Mouse (Mus musculus) heart, postnatal 0 days (tissue): Measurements from ENCODE around the gene Dppa5a. TPM values are rescaled to one million over a fixed set of nuclear protein-coding genes. Genes with fewer than 3 reads are reported as not detected.

Source experiments
- ATAC-seq: fragments of 200-750 bp; cut with Nextera tagmentation; 2 replicates; pipeline ENCODE4 v1.8.0; 2017; ENCODE audit warnings: low read depth, moderate number of reproducible peaks, moderate library complexity; ENCODE audit not compliant: insufficient read depth
- DNase-seq: peaks from one replicate; pipeline ENCODE4 v3.0.0-alpha.2; 2016; ENCODE audit warnings: low spot score
- H3K27ac ChIP-seq: fragments of 300-500 bp; sonication (generic); 2 replicates; pipeline ENCODE4 v1.5.1; 2014; ENCODE audit warnings: low read depth, mild to moderate bottlenecking
- H3K27me3 ChIP-seq: fragments of 300-500 bp; sonication (generic); 2 replicates; pipeline ENCODE4 v1.6.1; 2014; ENCODE audit warnings: low read length, mixed read lengths; ENCODE audit not compliant: control insufficient read depth, insufficient read depth
- H3K36me3 ChIP-seq: fragments of 300-500 bp; sonication (generic); replicated peaks from 2 replicates; pipeline ENCODE4 v1.6.1; 2014; ENCODE audit warnings: low read length, mixed read lengths; ENCODE audit not compliant: control insufficient read depth, insufficient read depth
- H3K4me1 ChIP-seq: fragments of 300-500 bp; sonication (generic); 2 replicates; pipeline ENCODE4 v1.6.1; 2014; ENCODE audit warnings: antibody characterized with exemption; ENCODE audit not compliant: control insufficient read depth, insufficient read depth
- H3K4me2 ChIP-seq: fragments of 300-500 bp; sonication (generic); 2 replicates; pipeline ENCODE4 v1.6.1; 2014; ENCODE audit warnings: low read depth, mild to moderate bottlenecking, low read length, moderate library complexity
- H3K4me3 ChIP-seq: fragments of 300-500 bp; sonication (generic); 2 replicates; pipeline ENCODE4 v1.5.1; 2014; ENCODE audit warnings: low read depth, low read length
- H3K9ac ChIP-seq: fragments of 300-500 bp; sonication (generic); replicated peaks from 2 replicates; pipeline ENCODE4 v1.6.1; 2014; ENCODE audit warnings: low read depth, low read length, mixed read lengths
- H3K9me3 ChIP-seq: fragments of 300-500 bp; sonication (generic); replicated peaks from 2 replicates; pipeline ENCODE4 v1.6.1; 2016; ENCODE audit warnings: low read length; ENCODE audit not compliant: control insufficient read depth
- CTCF ChIP-seq: IDR thresholded peaks from 2 replicates; pipeline ENCODE4 v1.5.1; 2016; ENCODE audit warnings: antibody characterized with exemption, control low read depth, low read depth
- EP300 ChIP-seq: IDR thresholded peaks from 2 replicates; pipeline ENCODE4 v1.6.1; 2016; ENCODE audit warnings: antibody characterized with exemption, low read depth
- WGBS: fragments of 180-500 bp; shearing (Covaris S2); extraction: QIAGEN DNeasy Blood & Tissue Kit; methylation state at CpG from one replicate; pipeline ENCODE4 v1.1.7; 2014; 5-methylcytosine and 5-hydroxymethylcytosine counted together
- polyA plus RNA-seq: library from polyadenylated mRNA; unstranded; fragments of >200 nt; fragmentation: Nextera tagmentation; extraction: Ambion mirVana; gene quantifications from 2 replicates; pipeline ENCODE4 v1.2.1, GENCODE M21; 2015
- total RNA-seq: library from RNA; depleted of rRNA; stranded (reverse); fragments of >200 nt; gene quantifications from 2 replicates; pipeline ENCODE4 v1.2.3, GENCODE M21; 2014; ENCODE audit warnings: low replicate concordance; rRNA removed

Gene Dppa5a
- total and polyA plus RNA-seq, 2 experiments from 2014 or later = not detected

DNA sequence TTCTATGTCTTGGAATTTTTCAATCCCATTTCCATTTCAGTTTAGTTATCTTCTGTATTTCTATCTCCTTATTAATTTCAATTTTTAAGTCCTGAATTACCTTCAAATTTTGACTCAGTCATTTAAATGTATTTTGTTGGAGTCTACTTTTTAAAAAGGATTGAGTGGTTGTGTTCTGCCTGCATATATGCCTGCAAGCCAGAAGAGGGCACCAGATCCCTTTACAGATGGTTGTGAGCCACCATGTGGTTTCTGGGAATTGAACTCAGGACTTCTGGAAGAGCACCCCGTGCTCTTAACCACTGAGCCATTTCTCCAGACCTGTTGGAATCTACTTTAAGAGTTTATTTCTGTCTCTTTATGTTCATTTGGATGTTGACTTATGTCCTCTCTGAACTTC lies 48.5 kb downstream of the Dppa5a start:
- DNase-seq (no peak), ATAC-seq (no peak)
- Histone ChIP-seq H3K9me3 (no peaks in the 10 kb centered on the region), H3K27me3 (no peaks in the 10 kb centered on the region), H3K9ac (no peak overlapping the region), H3K4me1 (no peaks in the 10 kb centered on the region), H3K27ac (no peak overlapping the region), H3K4me3 (no peak overlapping the region), H3K4me2 (no peak overlapping the region), H3K36me3 (no peaks in the 10 kb centered on the region)
- WGBS = 16% methylated on average over 1 of the region's 1 CpGs
- peak; percentile 54 for TF ChIP-seq CTCF
- no peak for TF ChIP-seq EP300

Other genes starting within 250 kb of the Dppa5a start
- 59.8 and 81.1 TPM in 2 replicates for gene Gsta4, start 185.4 kb downstream of the Dppa5a start, total RNA-seq
- 124 and 134 TPM in 2 replicates for gene Gsta4, start 185.4 kb downstream of the Dppa5a start, polyA plus RNA-seq
- gene Gsta1, start 137.5 kb downstream of the Dppa5a start, total RNA-seq = not detected in 2 replicates
- gene Gsta1, start 137.5 kb downstream of the Dppa5a start, polyA plus RNA-seq = 0.45 TPM in 1 of 2 replicates, not detected in the other
- 0.42 TPM in 1 of 2 replicates, not detected in the other for gene Gm3776, start 111.0 kb downstream of the Dppa5a start, total RNA-seq
- gene Gm3776, start 111.0 kb downstream of the Dppa5a start, polyA plus RNA-seq = 0.40 TPM in 1 of 2 replicates, not detected in the other
- not detected in 2 replicates for gene Gm10639, start 78.3 kb downstream of the Dppa5a start, total RNA-seq
- not detected in 2 replicates for gene Gm10639, start 78.3 kb downstream of the Dppa5a start, polyA plus RNA-seq
- gene Omt2a, start 53.4 kb downstream of the Dppa5a start, total RNA-seq = not detected in 2 replicates
- gene Omt2a, start 53.4 kb downstream of the Dppa5a start, polyA plus RNA-seq = not detected in 2 replicates
- not detected in 2 replicates for gene Omt2b, start 40.6 kb downstream of the Dppa5a start, total RNA-seq
- gene Omt2b, start 40.6 kb downstream of the Dppa5a start, polyA plus RNA-seq = not detected in 2 replicates
- not detected in 2 replicates for gene Gsta2, start 12.4 kb downstream of the Dppa5a start, total RNA-seq
- gene Gsta2, start 12.4 kb downstream of the Dppa5a start, polyA plus RNA-seq = not detected in 2 replicates
- 0.11 TPM in 1 of 2 replicates, not detected in the other for gene Ooep, start 10.5 kb upstream of the Dppa5a start, total RNA-seq
- 0.08 and 0.23 TPM in 2 replicates for gene Ooep, start 10.5 kb upstream of the Dppa5a start, polyA plus RNA-seq
- gene Ddx43, start 27.6 kb upstream of the Dppa5a start, total RNA-seq = not detected in 2 replicates
- not detected in 2 replicates for gene Ddx43, start 27.6 kb upstream of the Dppa5a start, polyA plus RNA-seq
- gene Cgas, start 75.1 kb upstream of the Dppa5a start, total RNA-seq = 1.0 and 1.5 TPM in 2 replicates
- 0.82 and 0.83 TPM in 2 replicates for gene Cgas, start 75.1 kb upstream of the Dppa5a start, polyA plus RNA-seq
- gene Mto1, start 80.0 kb upstream of the Dppa5a start, total RNA-seq = 22.4 and 27.3 TPM in 2 replicates
- 21.8 and 23.3 TPM in 2 replicates for gene Mto1, start 80.0 kb upstream of the Dppa5a start, polyA plus RNA-seq
- not detected in 2 replicates for gene Gm17324, start 80.6 kb upstream of the Dppa5a start, total RNA-seq
- 0.63 and 0.74 TPM in 2 replicates for gene Gm17324, start 80.6 kb upstream of the Dppa5a start, polyA plus RNA-seq
- gene Eef1a1, start 121.0 kb upstream of the Dppa5a start, total RNA-seq = 7,011 and 7,051 TPM in 2 replicates
- gene Eef1a1, start 121.0 kb upstream of the Dppa5a start, polyA plus RNA-seq = 2,146 and 2,221 TPM in 2 replicates
- gene Slc17a5, start 219.9 kb upstream of the Dppa5a start, total RNA-seq = 6.3 and 13.4 TPM in 2 replicates
- gene Slc17a5, start 219.9 kb upstream of the Dppa5a start, polyA plus RNA-seq = 7.3 and 8.0 TPM in 2 replicates
- 6.5 TPM in 2 replicates for gene Cd109, start 247.4 kb upstream of the Dppa5a start, total RNA-seq
- 3.0 and 3.3 TPM in 2 replicates for gene Cd109, start 247.4 kb upstream of the Dppa5a start, polyA plus RNA-seq